Mouse (Mus musculus): Measurements from ENCODE around the gene Dll3.

Dll3 gene

GRCm38 (mm10) chr7:28321974-28322720 lies 20.1 kb upstream of the Dll3 start:
- no peak for TF ChIP-seq GATA4 (IDR thresholded peaks at IDR 0.05; ENCODE audit: insufficient replicate concordance, low read length)

- TF ChIP-seq GATA4 (IDR thresholded peaks at IDR 0.05; ENCODE audit: insufficient replicate concordance, low read length): no peak
Observed at GRCm38 (mm10) chr7:28318714-28319113, 16.7 kb upstream of the Dll3 start.

GRCm38 (mm10) chr7:28318036-28318435 lies 16.0 kb upstream of the Dll3 start:
- TF ChIP-seq GATA4 (IDR thresholded peaks at IDR 0.05; ENCODE audit: insufficient replicate concordance, low read length): no peak

- TF ChIP-seq GATA4 (IDR thresholded peaks at IDR 0.05; ENCODE audit: insufficient replicate concordance, low read length): no peak; the same call in 1 of the 2 replicates
Observed at GRCm38 (mm10) chr7:28311926-28312543, 10.0 kb upstream of the Dll3 start, which contains the start of gene Timm50. Gene Timm50, minus strand, starts transcription at chr7:28312072.

GRCm38 (mm10) chr7:28311151-28311925 lies 9.3 kb upstream of the Dll3 start:
- no peak for TF ChIP-seq GATA4 (IDR thresholded peaks at IDR 0.05; ENCODE audit: insufficient replicate concordance, low read length)

GRCm38 (mm10) chr7:28309737-28310136 lies 7.7 kb upstream of the Dll3 start:
- TF ChIP-seq GATA4 (IDR thresholded peaks at IDR 0.05; ENCODE audit: insufficient replicate concordance, low read length): no peak

- TF ChIP-seq GATA4 (IDR thresholded peaks at IDR 0.05; ENCODE audit: insufficient replicate concordance, low read length): no peak
Observed at GRCm38 (mm10) chr7:28306216-28306615, 4.2 kb upstream of the Dll3 start.

GRCm38 (mm10) chr7:28305641-28306040 lies 3.6 kb upstream of the Dll3 start:
- TF ChIP-seq GATA4 (IDR thresholded peaks at IDR 0.05; ENCODE audit: insufficient replicate concordance, low read length): no peak

GRCm38 (mm10) chr7:28298837-28299625 lies 3.0 kb downstream of the Dll3 start:
- TF ChIP-seq GATA4 (IDR thresholded peaks at IDR 0.05; ENCODE audit: insufficient replicate concordance, low read length): no peak

GRCm38 (mm10) chr7:28294481-28294880 lies 7.6 kb downstream of the Dll3 start:
- TF ChIP-seq GATA4 (IDR thresholded peaks at IDR 0.05; ENCODE audit: insufficient replicate concordance, low read length): no peak

- TF ChIP-seq GATA4 (IDR thresholded peaks at IDR 0.05; ENCODE audit: insufficient replicate concordance, low read length): no peak
Observed at GRCm38 (mm10) chr7:28290638-28291590, 11.1 kb downstream of the Dll3 start, which contains the start of gene Selenov. Gene Selenov, minus strand, starts transcription at chr7:28291186.

- no peak for TF ChIP-seq GATA4 (IDR thresholded peaks at IDR 0.05; ENCODE audit: insufficient replicate concordance, low read length)
Observed at GRCm38 (mm10) chr7:28290165-28290564, 11.9 kb downstream of the Dll3 start.

- TF ChIP-seq GATA4 (IDR thresholded peaks at IDR 0.05; ENCODE audit: insufficient replicate concordance, low read length): no peak
Observed at GRCm38 (mm10) chr7:28280630-28281029, 21.4 kb downstream of the Dll3 start.

- TF ChIP-seq GATA4 (IDR thresholded peaks at IDR 0.05; ENCODE audit: insufficient replicate concordance, low read length): no peak
Observed at GRCm38 (mm10) chr7:28278279-28278652, 23.8 kb downstream of the Dll3 start.
